Mouse (Mus musculus) ES-Bruce4 (cell line): ENCODE measurements around the gene Ipo13. TPM values are rescaled to one million over a fixed set of nuclear protein-coding genes. Genes with fewer than 3 reads are reported as not detected.

ENCODE experiments used
- H3K27ac ChIP-seq: 2 replicates; pipeline ENCODE4 v1.5.1; 2012; ENCODE audit warnings: low read length, inconsistent platforms; ENCODE audit not compliant: insufficient read depth
- H3K27me3 ChIP-seq: 2 replicates; pipeline ENCODE4 v1.6.1; 2012; ENCODE audit warnings: mild to moderate bottlenecking, low read length, inconsistent platforms; ENCODE audit not compliant: control insufficient read depth, poor library complexity, insufficient read depth, severe bottlenecking
- H3K36me3 ChIP-seq: 2 replicates; pipeline ENCODE4 v1.6.1; 2012; ENCODE audit warnings: inconsistent platforms, mild to moderate bottlenecking, low read length, moderate library complexity; ENCODE audit not compliant: control insufficient read depth, poor library complexity, insufficient read depth, severe bottlenecking
- H3K4me1 ChIP-seq: one replicate; pipeline ENCODE4 v1.8.1; 2011; ENCODE audit warnings: low read length; ENCODE audit not compliant: control insufficient read depth, insufficient read depth
- H3K4me3 ChIP-seq: 2 replicates; pipeline ENCODE4 v1.5.1; 2011; ENCODE audit warnings: low read depth, mild to moderate bottlenecking, low read length
- H3K9ac ChIP-seq: 2 replicates; pipeline ENCODE4 v1.6.1; 2012; ENCODE audit warnings: low read depth, mild to moderate bottlenecking, inconsistent platforms; ENCODE audit not compliant: poor library complexity, severe bottlenecking
- H3K9me3 ChIP-seq: replicated peaks from 2 replicates; pipeline ENCODE4 v1.6.1; 2012; ENCODE audit warnings: mild to moderate bottlenecking, low read length, inconsistent platforms; ENCODE audit not compliant: control insufficient read depth, poor library complexity, insufficient read depth, severe bottlenecking
- CTCF ChIP-seq: IDR thresholded peaks from one replicate; pipeline ENCODE4 v1.8.1; 2011; ENCODE audit warnings: low read depth, low read length
- EP300 ChIP-seq: IDR thresholded peaks from 2 replicates; pipeline ENCODE4 v1.6.1; 2011; ENCODE audit warnings: low read depth, low read length; ENCODE audit not compliant: insufficient read depth
- POLR2A ChIP-seq: IDR thresholded peaks from one replicate; pipeline ENCODE4 v1.8.1; 2011; ENCODE audit warnings: low read length; ENCODE audit not compliant: insufficient read depth
- polyA plus RNA-seq: library from polyadenylated mRNA; stranded (reverse); fragments of >200 nt; gene quantifications from 2 replicates; pipeline ENCODE4 v1.2.4, GENCODE M21; 2011; ENCODE audit warnings: low read depth; ENCODE audit not compliant: missing spikeins, insufficient read depth, insufficient read length

Gene Ipo13
- polyA plus RNA-seq, 1 experiment: 24.7 TPM

DNA sequence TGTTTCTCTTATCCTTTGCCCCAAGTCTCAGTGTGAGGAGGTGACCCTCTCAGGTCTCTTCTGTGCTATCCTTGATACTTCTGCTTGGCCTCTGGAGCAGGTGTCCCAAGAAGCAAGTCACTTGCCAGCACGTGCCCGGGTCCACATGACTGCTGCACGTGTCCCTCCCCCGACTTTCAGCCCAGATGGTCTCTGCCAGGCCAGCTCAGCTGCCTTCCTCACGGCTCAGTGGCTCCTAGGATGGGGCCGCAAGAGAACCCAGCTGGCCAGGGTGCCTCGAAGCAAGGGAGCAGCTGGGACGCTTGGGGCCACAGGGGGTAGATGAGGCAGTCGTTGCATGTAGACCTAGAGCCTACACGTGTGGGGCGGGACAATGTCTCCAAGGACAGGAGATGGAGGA, 69.5 kb downstream of the Ipo13 start:
- TF ChIP-seq CTCF (no peak), POLR2A (no peak), EP300 (no peak)
- no peak overlapping the region for H3K4me3 ChIP-seq
- H3K27ac ChIP-seq: no peak overlapping the region
- H3K27me3 ChIP-seq: no peaks in the 10 kb centered on the region
- H3K9me3 ChIP-seq: no peaks in the 10 kb centered on the region
- H3K9ac ChIP-seq: no peak overlapping the region
- no peaks in the 10 kb centered on the region for H3K4me1 ChIP-seq
- H3K36me3 ChIP-seq: no peaks in the 10 kb centered on the region

Other genes starting within 250 kb of the Ipo13 start
- gene Dmap1, start 232.7 kb downstream of the Ipo13 start, polyA plus RNA-seq: 28.0 and 35.1 TPM in 2 replicates
- gene Gm12845, start 190.6 kb downstream of the Ipo13 start, polyA plus RNA-seq: not detected in 2 replicates
- gene Klf17, start 149.4 kb downstream of the Ipo13 start, polyA plus RNA-seq: 0.48 TPM in 1 of 2 replicates, not detected in the other
- gene Slc6a9, start 80.5 kb downstream of the Ipo13 start, polyA plus RNA-seq: 2.1 and 3.5 TPM in 2 replicates
- gene Ccdc24, start 42.4 kb downstream of the Ipo13 start, polyA plus RNA-seq: 1.7 and 3.8 TPM in 2 replicates
- gene B4galt2, start 31.5 kb downstream of the Ipo13 start, polyA plus RNA-seq: 15.3 and 18.2 TPM in 2 replicates
- gene Atp6v0b, start 27.7 kb downstream of the Ipo13 start, polyA plus RNA-seq: 102 and 115 TPM in 2 replicates
- 7.4 and 8.0 TPM in 2 replicates for gene Dph2, start 23.0 kb downstream of the Ipo13 start, polyA plus RNA-seq
- 5.0 and 6.1 TPM in 2 replicates for gene Artn, start 14.8 kb upstream of the Ipo13 start, polyA plus RNA-seq
- 13.9 and 16.9 TPM in 2 replicates for gene St3gal3, start 219.9 kb upstream of the Ipo13 start, polyA plus RNA-seq